Mouse (Mus musculus): ENCODE results near the gene Ghr. TPM values are rescaled to one million over a fixed set of nuclear protein-coding genes. Genes with fewer than 3 reads are reported as not detected.
A peak's percentile ranks its signal among the peaks of the same experiment; 100 is the strongest.

Ghr gene
- polyA plus RNA-seq, 1 experiment, result 147 TPM

DNA sequence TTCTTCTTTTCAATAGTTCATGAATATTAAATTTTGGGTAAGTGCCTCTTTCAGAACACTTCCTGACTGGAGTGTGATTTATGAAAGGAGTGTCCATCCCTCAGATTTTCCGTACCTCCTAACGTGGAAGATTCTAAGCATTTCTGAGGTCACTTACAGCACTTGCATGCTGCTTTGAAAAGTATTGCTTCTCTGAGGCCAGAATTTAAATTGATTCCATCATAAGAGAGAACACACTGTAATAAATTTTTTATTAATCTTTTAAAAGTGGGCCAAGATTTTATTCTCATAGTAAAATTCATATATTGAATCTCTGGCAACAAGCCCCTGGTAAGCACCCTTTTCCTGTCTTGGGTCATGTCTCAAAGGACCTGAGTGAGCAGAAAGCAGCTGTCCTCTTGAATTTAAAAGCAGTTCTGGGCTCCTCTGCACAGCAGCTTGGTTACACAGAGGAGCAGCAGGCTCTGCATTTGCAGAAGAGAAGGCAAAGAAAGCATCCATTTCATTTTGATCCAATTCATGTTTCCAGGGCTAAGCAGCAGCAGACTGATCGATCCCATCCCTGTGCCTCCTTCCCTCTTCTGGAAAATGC lies 46.9 kb downstream of the Ghr start:
- Histone ChIP-seq H3K27me3 (replicated peaks; ENCODE audit: control insufficient read depth, insufficient read depth, low read length) (no peaks in the 10 kb centered on the region), H3K36me3 (ENCODE audit: control insufficient read depth, insufficient read depth, low read length) (peaks cover 1% of the 10 kb centered on the region; the same call in 1 of the 2 replicates), H3K4me3 (ENCODE audit: insufficient read depth, low read depth, low read length) (no peak overlapping the region), H3K27ac (ENCODE audit: insufficient read depth, low read depth, low read length) (no peak overlapping the region), H3K4me1 (ENCODE audit: control insufficient read depth, insufficient read depth, low read length) (no peaks in the 10 kb centered on the region)
- WGBS, result 57% methylated on average over 3 of the region's 3 CpGs
- DNase-seq, result peak; percentile 27
- TF ChIP-seq CTCF (conservative IDR thresholded peaks at IDR 0.05; ENCODE audit: insufficient read depth, insufficient read length, low read depth, low read length), result no peak
- TF ChIP-seq POLR2A (IDR thresholded peaks at IDR 0.05; ENCODE audit: low read depth, low read length), result no peak

DNA sequence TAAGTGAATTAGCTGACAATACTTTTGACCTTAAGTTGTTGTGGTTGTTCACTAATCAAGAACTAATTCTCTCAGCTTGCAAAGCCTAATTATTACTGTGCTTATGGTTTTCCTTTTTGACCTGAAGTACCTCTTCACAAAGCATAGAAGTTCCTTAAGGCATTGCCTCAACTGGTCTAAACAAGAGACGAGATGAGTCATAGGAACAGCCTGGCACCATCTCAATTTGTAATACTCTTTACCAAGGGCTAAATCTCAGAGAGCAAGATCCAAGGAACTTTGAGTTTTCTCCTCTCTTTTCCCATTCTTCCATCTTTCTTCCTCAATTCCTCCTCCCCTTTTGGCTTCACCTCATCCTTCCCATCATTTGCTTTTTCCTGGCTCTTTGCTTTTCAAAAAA lies 69.3 kb downstream of the Ghr start:
- H3K4me3 ChIP-seq (ENCODE audit: insufficient read depth, low read depth, low read length), result no peak overlapping the region
- H3K27me3 ChIP-seq (replicated peaks; ENCODE audit: control insufficient read depth, insufficient read depth, low read length), result no peaks in the 10 kb centered on the region
- TF ChIP-seq POLR2A (IDR thresholded peaks at IDR 0.05; ENCODE audit: low read depth, low read length) (no peak), CTCF (conservative IDR thresholded peaks at IDR 0.05; ENCODE audit: insufficient read depth, insufficient read length, low read depth, low read length) (no peak)
- H3K4me1 ChIP-seq (ENCODE audit: control insufficient read depth, insufficient read depth, low read length), result peaks cover 6% of the 10 kb centered on the region; the same call in 1 of the 2 replicates
- WGBS, result 81% methylated on average over 1 of the region's 1 CpGs
- H3K36me3 ChIP-seq (ENCODE audit: control insufficient read depth, insufficient read depth, low read length), result no peaks in the 10 kb centered on the region
- H3K27ac ChIP-seq (ENCODE audit: insufficient read depth, low read depth, low read length), result no peak overlapping the region
- DNase-seq, result no peak

DNA sequence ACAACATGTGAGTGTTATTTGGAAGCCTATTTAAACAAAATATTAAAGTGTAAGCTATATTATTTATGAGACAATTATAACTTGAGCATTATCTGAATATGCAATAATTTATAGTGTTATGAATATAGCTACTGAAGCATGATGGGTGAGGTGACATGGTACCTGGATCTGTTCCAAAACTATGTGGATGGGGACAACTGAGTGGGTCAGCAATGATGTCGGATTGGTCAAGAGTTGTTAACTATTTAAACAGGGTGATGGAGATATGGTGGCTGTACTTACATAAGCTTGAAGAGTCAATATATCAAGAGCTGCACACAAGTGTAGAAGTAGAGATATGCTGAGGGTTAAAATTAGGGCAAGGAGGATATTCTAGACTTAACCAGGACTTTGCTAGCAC lies 70.9 kb downstream of the Ghr start:
- TF ChIP-seq CTCF (conservative IDR thresholded peaks at IDR 0.05; ENCODE audit: insufficient read depth, insufficient read length, low read depth, low read length) (no peak), POLR2A (IDR thresholded peaks at IDR 0.05; ENCODE audit: low read depth, low read length) (no peak)
- no peak overlapping the region for H3K4me3 ChIP-seq (ENCODE audit: insufficient read depth, low read depth, low read length)
- H3K27me3 ChIP-seq (replicated peaks; ENCODE audit: control insufficient read depth, insufficient read depth, low read length), result no peaks in the 10 kb centered on the region
- no peak overlapping the region for H3K27ac ChIP-seq (ENCODE audit: insufficient read depth, low read depth, low read length)
- no peak for DNase-seq
- no peaks in the 10 kb centered on the region for H3K36me3 ChIP-seq (ENCODE audit: control insufficient read depth, insufficient read depth, low read length)
- WGBS, result 69% methylated on average over 1 of the region's 1 CpGs
- peaks cover 13% of the 10 kb centered on the region; the same call in 1 of the 2 replicates for H3K4me1 ChIP-seq (ENCODE audit: control insufficient read depth, insufficient read depth, low read length)

DNA sequence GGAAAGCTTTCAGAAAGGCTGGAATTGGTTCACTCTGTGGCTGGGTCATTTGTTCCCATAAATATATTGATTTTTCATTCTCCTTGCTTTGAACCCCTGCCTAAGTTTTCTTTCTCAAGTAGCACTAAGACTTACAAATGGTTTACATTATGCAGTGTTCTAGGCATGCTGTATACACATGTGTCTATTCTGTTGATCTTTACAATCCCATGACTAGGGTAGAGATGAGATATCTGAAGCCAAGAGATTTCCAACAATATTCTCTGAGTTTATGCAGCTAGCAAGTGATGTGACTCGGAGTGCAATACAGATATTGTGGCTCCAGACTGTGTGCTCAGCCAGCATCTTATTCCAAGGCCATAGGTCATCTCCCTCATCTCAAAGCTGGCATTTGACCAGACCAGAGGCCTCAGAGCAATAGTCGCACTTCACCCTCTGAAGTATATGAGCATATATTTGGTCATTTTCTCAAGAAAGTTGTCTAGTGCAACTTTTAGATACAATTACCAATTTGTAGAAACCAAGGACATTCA lies 71.6 kb downstream of the Ghr start:
- Histone ChIP-seq H3K4me3 (ENCODE audit: insufficient read depth, low read depth, low read length) (no peak overlapping the region), H3K27ac (ENCODE audit: insufficient read depth, low read depth, low read length) (no peak overlapping the region), H3K36me3 (ENCODE audit: control insufficient read depth, insufficient read depth, low read length) (no peaks in the 10 kb centered on the region), H3K4me1 (ENCODE audit: control insufficient read depth, insufficient read depth, low read length) (peaks cover 13% of the 10 kb centered on the region; the same call in 1 of the 2 replicates), H3K27me3 (replicated peaks; ENCODE audit: control insufficient read depth, insufficient read depth, low read length) (no peaks in the 10 kb centered on the region)
- peak; percentile 36 for DNase-seq
- TF ChIP-seq POLR2A (IDR thresholded peaks at IDR 0.05; ENCODE audit: low read depth, low read length) (no peak), CTCF (conservative IDR thresholded peaks at IDR 0.05; ENCODE audit: insufficient read depth, insufficient read length, low read depth, low read length) (no peak)
- WGBS, result 62% methylated on average over 2 of the region's 2 CpGs

DNA sequence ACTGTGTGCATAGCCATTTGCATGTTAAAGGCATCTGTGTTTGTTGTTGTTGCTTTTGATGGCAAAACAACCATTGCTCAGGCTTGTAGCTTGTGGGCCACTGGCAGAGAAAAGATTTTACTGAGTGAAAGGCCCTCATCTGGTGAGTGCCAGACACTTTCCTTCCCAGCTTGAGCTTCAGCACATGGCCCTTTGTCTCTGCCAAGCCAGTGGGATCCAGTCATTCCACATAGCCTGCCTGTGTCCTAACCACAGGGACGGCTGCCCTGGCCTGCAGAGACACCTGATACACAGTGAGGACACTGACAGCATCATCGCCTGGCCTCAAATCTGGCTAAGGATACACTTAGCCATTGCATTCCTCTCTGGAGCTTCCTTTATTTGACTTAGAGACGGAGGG lies 74.2 kb downstream of the Ghr start:
- H3K4me1 ChIP-seq (ENCODE audit: control insufficient read depth, insufficient read depth, low read length), result peaks cover 13% of the 10 kb centered on the region; the same call in 1 of the 2 replicates
- no peak overlapping the region for H3K4me3 ChIP-seq (ENCODE audit: insufficient read depth, low read depth, low read length)
- no peak for TF ChIP-seq POLR2A (IDR thresholded peaks at IDR 0.05; ENCODE audit: low read depth, low read length)
- no peak for TF ChIP-seq CTCF (conservative IDR thresholded peaks at IDR 0.05; ENCODE audit: insufficient read depth, insufficient read length, low read depth, low read length)
- no peaks in the 10 kb centered on the region for H3K36me3 ChIP-seq (ENCODE audit: control insufficient read depth, insufficient read depth, low read length)
- no peak overlapping the region for H3K27ac ChIP-seq (ENCODE audit: insufficient read depth, low read depth, low read length)
- no peak for DNase-seq
- no peaks in the 10 kb centered on the region for H3K27me3 ChIP-seq (replicated peaks; ENCODE audit: control insufficient read depth, insufficient read depth, low read length)
- WGBS, result 70% methylated on average over 3 of the region's 3 CpGs

DNA sequence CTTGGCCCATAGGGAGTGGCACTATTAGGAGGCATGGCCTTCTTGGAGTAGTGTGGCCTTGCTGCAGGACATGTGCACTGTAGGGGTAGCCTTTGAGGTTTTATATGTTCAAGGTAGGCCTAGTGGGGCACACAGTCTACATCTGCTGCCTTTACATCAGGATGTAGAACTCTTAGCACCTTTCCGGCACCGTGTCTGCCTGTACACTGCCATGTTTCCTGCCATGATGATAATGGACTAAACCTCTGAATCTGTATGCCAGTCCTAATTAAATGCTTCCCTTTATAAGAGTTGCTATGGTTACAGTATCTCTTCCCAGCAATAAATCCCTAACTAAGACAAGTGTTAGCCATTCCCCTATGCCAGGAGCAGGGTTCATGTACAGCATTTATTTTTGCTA lies 76.0 kb downstream of the Ghr start:
- 95% methylated on average over 2 of the region's 2 CpGs for WGBS

DNA sequence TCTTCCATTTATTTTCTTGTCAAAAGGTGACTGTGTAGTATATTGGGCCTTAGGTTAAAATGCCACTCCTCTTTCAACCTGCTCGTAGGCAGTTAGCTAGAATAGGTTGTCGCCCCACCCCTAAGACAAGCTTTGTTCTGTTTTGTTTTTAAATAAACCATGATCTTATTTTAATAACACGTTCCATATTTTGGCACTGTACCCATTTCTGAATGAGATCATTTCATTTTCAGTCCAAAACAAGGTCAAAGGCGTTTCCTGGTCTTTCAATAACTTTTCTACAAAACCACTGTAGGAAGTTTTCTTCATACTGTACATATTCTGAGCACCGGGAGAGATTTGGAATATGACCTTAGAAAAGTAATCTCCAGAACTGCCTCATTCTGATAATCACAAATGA lies 78.6 kb downstream of the Ghr start:
- Histone ChIP-seq H3K4me3 (ENCODE audit: insufficient read depth, low read depth, low read length) (no peak overlapping the region), H3K4me1 (ENCODE audit: control insufficient read depth, insufficient read depth, low read length) (peaks cover 24% of the 10 kb centered on the region), H3K36me3 (ENCODE audit: control insufficient read depth, insufficient read depth, low read length) (no peaks in the 10 kb centered on the region), H3K27ac (ENCODE audit: insufficient read depth, low read depth, low read length) (no peak overlapping the region), H3K27me3 (replicated peaks; ENCODE audit: control insufficient read depth, insufficient read depth, low read length) (no peaks in the 10 kb centered on the region)
- 53% methylated on average over 5 of the region's 5 CpGs for WGBS
- TF ChIP-seq POLR2A (IDR thresholded peaks at IDR 0.05; ENCODE audit: low read depth, low read length), result no peak
- no peak for TF ChIP-seq CTCF (conservative IDR thresholded peaks at IDR 0.05; ENCODE audit: insufficient read depth, insufficient read length, low read depth, low read length)
- no peak for DNase-seq

More for the DNA sequence above, 76.0 kb downstream of the Ghr start:
- DNase-seq, result no peak
- H3K4me3 ChIP-seq (ENCODE audit: insufficient read depth, low read depth, low read length), result no peak overlapping the region
- no peaks in the 10 kb centered on the region for H3K27me3 ChIP-seq (replicated peaks; ENCODE audit: control insufficient read depth, insufficient read depth, low read length)
- H3K4me1 ChIP-seq (ENCODE audit: control insufficient read depth, insufficient read depth, low read length), result peaks cover 19% of the 10 kb centered on the region; the same call in 1 of the 2 replicates
- H3K36me3 ChIP-seq (ENCODE audit: control insufficient read depth, insufficient read depth, low read length), result no peaks in the 10 kb centered on the region
- no peak overlapping the region for H3K27ac ChIP-seq (ENCODE audit: insufficient read depth, low read depth, low read length)
- no peak for TF ChIP-seq POLR2A (IDR thresholded peaks at IDR 0.05; ENCODE audit: low read depth, low read length)
- no peak for TF ChIP-seq CTCF (conservative IDR thresholded peaks at IDR 0.05; ENCODE audit: insufficient read depth, insufficient read length, low read depth, low read length)
